Mouse (Mus musculus): ENCODE results near the gene Dlx6. TPM values are rescaled to one million over a fixed set of nuclear protein-coding genes. Genes with fewer than 3 reads are reported as not detected.

Gene Dlx6
- total RNA-seq (2021), result under 1 TPM in 1 of 2 experiments, not detected in 1; 0.42 TPM
- long read RNA-seq, experiment 1, result 0 reads
- long read RNA-seq, experiment 2, result 0 reads

- no peak for DNase-seq (ENCODE audit: low spot score in 2 of 2)
Measured at GRCm38 (mm10) chr6:6863160-6863870, at the start of gene Dlx6. Gene Dlx6 (plus strand): TSS chr6:6863334.

- no peak for DNase-seq (ENCODE audit: low spot score in 2 of 2)
Measured at GRCm38 (mm10) chr6:6816821-6817220, 46.3 kb upstream of the Dlx6 start.

DNA sequence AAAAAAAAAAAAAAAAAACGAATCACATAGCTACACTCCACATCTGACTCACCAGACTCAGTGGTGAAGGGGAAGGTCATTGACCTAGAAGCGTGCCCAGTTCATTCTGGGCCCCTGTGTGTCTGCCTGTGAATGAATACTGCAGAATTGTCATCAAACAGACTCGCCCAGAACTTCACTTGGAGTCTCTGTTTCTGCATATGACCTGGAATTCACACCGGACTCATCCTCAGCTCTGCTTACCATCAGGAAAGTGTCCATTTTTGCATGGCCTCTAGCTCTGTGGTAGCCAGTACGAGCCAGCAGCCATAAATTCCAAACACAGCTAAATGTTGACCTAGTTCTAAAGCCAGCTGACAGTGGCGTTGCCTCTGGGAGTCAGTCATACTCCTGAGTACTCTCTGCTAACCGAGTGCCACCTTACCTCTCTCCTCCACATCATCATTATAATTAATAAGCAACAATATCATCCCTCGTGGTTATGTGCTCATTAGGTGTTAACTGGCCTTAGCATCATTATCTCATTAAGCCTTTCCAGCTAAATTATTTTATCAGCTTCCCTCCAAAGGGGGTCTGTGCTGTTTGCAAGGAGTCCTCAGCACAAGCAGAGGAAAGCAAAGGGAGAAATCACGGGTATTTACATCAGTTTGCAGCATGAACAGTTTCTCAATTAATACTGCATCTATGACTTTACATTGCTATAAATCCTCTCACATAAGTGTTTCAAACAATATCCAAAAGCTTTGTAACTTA, 44.9 kb upstream of the Dlx6 start:
- no peak for DNase-seq (ENCODE audit: low spot score in 2 of 2)

- DNase-seq (ENCODE audit: low spot score in 2 of 2), result no peak
Measured at GRCm38 (mm10) chr6:6819134-6819533, 44.0 kb upstream of the Dlx6 start.

DNA sequence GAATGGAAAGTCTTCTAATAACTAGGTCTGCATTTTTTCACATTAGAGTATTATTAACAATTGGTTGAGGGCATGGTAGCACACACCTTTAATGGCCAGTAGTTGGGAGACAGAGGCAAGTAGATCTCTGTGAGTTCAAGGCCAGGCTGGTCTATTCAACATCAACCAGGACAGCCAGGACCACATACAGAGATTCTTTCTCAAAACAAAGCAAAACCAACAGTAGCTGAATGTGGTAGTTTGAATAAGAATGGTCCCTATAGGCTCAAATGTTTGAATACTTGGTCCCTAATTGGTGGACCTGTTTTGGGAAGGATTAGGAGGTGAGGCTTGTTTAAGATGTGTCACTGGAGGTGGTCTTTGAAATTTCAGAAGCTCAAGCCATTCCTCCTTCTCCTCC, 37.8 kb upstream of the Dlx6 start:
- no peak for DNase-seq (ENCODE audit: low spot score in 2 of 2)

- no peak for DNase-seq (ENCODE audit: low spot score in 2 of 2)
Measured at GRCm38 (mm10) chr6:6826861-6827260, 36.3 kb upstream of the Dlx6 start.

DNA sequence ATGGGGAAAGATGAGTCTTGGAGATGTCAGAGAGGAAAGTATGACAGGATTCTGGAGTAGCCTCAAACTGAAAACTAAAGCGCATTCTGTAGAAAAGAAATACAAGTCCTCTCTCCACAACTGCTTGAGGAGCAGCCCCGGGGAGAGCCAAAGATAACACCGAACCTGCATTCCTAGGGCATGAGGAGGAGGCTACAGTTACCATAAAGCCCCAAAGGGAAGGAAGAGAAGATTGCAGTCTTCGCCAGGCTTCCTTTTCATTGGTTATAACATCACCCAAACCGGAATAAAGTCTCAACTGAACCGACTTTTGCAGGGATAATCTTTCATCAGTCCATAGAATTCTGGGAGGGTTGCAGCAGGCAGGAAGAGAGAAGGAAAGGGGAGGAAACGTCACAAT, 32.7 kb upstream of the Dlx6 start:
- no peak for DNase-seq (ENCODE audit: low spot score in 2 of 2)

- DNase-seq (ENCODE audit: low spot score in 2 of 2), result no peak
Measured at GRCm38 (mm10) chr6:6833301-6833700, 29.8 kb upstream of the Dlx6 start.

DNA sequence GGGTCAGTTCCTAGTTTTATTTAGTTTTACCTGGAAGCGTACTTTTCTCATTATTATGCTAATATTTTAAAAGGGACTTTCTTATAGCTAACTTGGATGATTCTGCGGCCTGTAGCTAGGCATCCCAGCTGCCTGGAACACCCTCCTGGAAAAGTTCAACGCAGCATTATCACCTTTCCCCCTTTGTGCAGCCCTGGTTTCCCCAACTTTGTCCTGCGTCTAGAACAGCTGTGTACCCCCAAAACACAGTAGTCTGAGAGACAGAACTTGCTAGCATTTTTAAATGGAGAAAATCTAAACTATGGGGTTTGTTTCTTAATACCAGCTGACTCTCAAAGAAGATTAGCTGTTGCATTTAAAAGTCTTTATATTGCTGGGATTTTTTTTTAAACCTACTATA, 14.6 kb upstream of the Dlx6 start:
- DNase-seq (ENCODE audit: low spot score in 2 of 2), result no peak

- DNase-seq (ENCODE audit: low spot score in 2 of 2), result no peak
Measured at GRCm38 (mm10) chr6:6849744-6850143, 13.4 kb upstream of the Dlx6 start.

- no peak for DNase-seq (ENCODE audit: low spot score in 2 of 2)
Measured at GRCm38 (mm10) chr6:6850324-6851060, 12.6 kb upstream of the Dlx6 start.

GRCm38 (mm10) chr6:6851166-6851565, 12.0 kb upstream of the Dlx6 start:
- no peak for DNase-seq (ENCODE audit: low spot score in 2 of 2)

- DNase-seq (ENCODE audit: low spot score in 2 of 2), result no peak
Measured at GRCm38 (mm10) chr6:6852944-6853343, 10.2 kb upstream of the Dlx6 start.

GRCm38 (mm10) chr6:6854176-6854575, 9.0 kb upstream of the Dlx6 start:
- no peak for DNase-seq (ENCODE audit: low spot score in 2 of 2)

GRCm38 (mm10) chr6:6854902-6855745, 8.0 kb upstream of the Dlx6 start:
- no peak for DNase-seq (ENCODE audit: low spot score in 2 of 2)

DNA sequence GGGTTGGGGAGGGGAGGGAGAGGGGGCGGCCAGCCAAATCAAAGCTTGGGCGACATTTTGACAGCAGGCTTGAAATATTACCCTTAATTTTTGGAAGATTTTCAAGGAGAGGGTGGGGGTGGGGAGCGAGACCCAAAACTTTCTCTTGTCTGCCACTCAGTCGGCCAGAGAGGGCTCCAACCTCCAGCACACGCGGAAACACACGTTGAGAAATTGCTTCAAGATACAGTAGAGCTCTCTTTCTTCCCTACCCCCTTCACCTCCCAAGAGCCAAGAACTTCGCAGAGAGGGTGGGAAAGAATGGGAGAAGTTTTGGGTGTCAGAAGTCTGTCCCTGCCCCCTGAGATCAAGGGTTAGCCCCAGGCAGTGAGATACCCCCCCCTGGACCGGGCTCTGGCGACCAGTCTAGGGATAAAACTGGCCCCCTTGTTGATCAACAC, 7.4 kb upstream of the Dlx6 start:
- DNase-seq (ENCODE audit: low spot score in 2 of 2), result no peak

GRCm38 (mm10) chr6:6856316-6856715, 6.8 kb upstream of the Dlx6 start:
- DNase-seq (ENCODE audit: low spot score in 2 of 2), result no peak

DNA sequence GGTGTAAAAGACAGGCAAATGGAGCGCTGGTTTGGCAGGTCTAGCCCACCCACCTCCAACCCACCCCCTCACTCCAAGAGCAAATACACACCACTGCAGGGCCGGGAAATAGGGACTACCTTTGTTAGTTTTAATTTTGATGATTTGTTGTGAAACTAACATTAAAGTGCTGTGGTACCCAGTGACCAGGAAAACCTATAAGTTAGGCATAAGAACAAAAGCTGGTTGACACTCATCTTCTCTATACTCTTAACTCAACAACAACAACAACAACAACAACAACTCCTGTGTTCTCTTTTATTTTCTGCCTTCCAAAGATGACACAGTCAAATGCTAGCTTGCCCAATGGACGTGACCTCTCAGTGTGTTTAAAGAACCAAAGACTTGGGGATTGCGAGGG, 6.3 kb upstream of the Dlx6 start:
- no peak for DNase-seq (ENCODE audit: low spot score in 2 of 2)

DNA sequence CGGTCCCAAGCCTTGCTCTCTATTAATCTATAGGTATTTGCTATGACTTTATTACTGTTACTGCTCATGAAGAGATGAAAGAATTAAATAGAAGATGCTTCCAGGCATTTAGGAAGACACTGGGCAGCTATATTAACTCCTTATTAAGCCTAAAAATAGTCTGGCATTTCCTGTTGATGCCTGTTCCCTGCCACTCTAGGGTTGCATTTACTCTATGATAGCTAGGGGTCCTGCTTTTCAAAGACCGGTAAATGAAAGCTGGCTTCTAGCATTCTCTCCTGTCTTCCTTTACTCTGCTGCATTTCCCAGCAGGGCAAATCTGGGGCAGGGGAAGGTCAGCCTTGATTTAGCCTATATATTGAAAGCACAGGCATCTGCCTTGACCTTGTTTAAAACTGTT, 5.4 kb upstream of the Dlx6 start:
- no peak for DNase-seq (ENCODE audit: low spot score in 2 of 2)

DNA sequence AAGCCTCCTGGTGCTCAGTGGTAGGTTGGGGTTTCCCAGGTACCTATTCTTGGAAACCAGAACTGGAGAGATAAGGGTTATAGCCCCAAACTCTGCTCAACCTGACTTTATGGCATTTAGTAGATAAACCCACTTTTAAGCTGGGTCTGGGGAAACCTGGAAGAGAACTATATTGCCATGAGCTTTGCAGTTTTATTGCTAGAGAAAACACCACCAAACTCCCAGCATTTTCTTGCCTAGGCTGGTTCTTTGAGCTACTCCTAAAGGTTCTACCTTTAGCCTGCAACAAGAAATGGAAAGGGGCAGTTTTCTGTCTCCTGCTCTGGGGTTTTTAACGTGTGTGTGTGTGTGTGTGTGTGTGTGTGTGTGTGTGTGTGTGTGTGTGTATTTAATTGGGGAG, 4.6 kb upstream of the Dlx6 start:
- no peak for DNase-seq (ENCODE audit: low spot score in 2 of 2)
